Mouse (Mus musculus) lung, adult 2 months (tissue): Measurements from ENCODE around the gene Slc35f1.

Experiments
- CTCF ChIP-seq: fragments of 200-500 bp; IDR thresholded peaks from 2 replicates; pipeline ENCODE4 v1.5.1; 2011; ENCODE audit warnings: mild to moderate bottlenecking, low read length, control low read depth; ENCODE audit not compliant: insufficient read depth
- POLR2A ChIP-seq: fragments of 200-500 bp; IDR thresholded peaks from 2 replicates; pipeline ENCODE4 v1.6.1; 2011; ENCODE audit warnings: low read depth, mild to moderate bottlenecking, control low read depth, low read length, borderline replicate concordance; ENCODE audit errors: extremely low read depth

GRCm38 (mm10) chr10:52671234-52671633 lies 19.1 kb upstream of the Slc35f1 start:
- TF ChIP-seq CTCF: no peak
- no peak for TF ChIP-seq POLR2A
